Mouse (Mus musculus) MEL (cell line): ENCODE measurements around the gene Cdc42ep3.

Source experiments
- CTCF ChIP-seq, 3 experiments: IDR thresholded peaks in 2 of 3; conservative IDR thresholded peaks in 1 of 3; 2 replicates each; pipeline ENCODE4 v1.5.1; 2011 to 2012; ENCODE audit warnings: low read length in 3 of 3, low read depth in 2 of 3, mild to moderate bottlenecking in 2 of 3, improper control_type of control experiment in 1 of 3, inconsistent platforms in 1 of 3, mixed read lengths in 1 of 3, moderate library complexity in 1 of 3; ENCODE audit not compliant: control insufficient read depth in 1 of 3, insufficient read depth in 1 of 3, poor library complexity in 1 of 3, severe bottlenecking in 1 of 3
- GATA1 ChIP-seq: IDR thresholded peaks from 2 replicates; pipeline ENCODE4 v1.6.1; 2011; ENCODE audit warnings: low read depth, low read length, improper control_type of control experiment
- HCFC1 ChIP-seq: IDR thresholded peaks from 2 replicates; pipeline ENCODE4 v1.6.1; 2012; ENCODE audit warnings: low read depth, mild to moderate bottlenecking, inconsistent platforms, low read length, improper control_type of control experiment, moderate library complexity
- KAT2A ChIP-seq: conservative IDR thresholded peaks from 2 replicates; pipeline ENCODE4 v1.6.1; 2012; ENCODE audit warnings: low read depth, low read length, improper control_type of control experiment, inconsistent platforms
- MAFK ChIP-seq: IDR thresholded peaks from 2 replicates; pipeline ENCODE4 v1.6.1; 2011; ENCODE audit warnings: low read depth, mild to moderate bottlenecking, low read length, improper control_type of control experiment, borderline replicate concordance
- MAZ ChIP-seq: IDR thresholded peaks from 2 replicates; pipeline ENCODE4 v1.6.1; 2012; ENCODE audit warnings: low read depth, mild to moderate bottlenecking, inconsistent platforms, low read length, improper control_type of control experiment
- POLR2A ChIP-seq, 2 experiments: IDR thresholded peaks; 2 replicates each; pipeline ENCODE4 v1.6.1; 2011 to 2012; ENCODE audit warnings: low read length in 2 of 2, mild to moderate bottlenecking in 2 of 2, control low read depth in 1 of 2, improper control_type of control experiment in 1 of 2, low read depth in 1 of 2, moderate library complexity in 1 of 2; ENCODE audit not compliant: control insufficient read depth in 1 of 2, insufficient read depth in 1 of 2, poor library complexity in 1 of 2
- POLR2AphosphoS5 ChIP-seq: IDR thresholded peaks from 2 replicates; pipeline ENCODE4 v1.6.1; 2012; ENCODE audit warnings: low read depth, borderline replicate concordance, mild to moderate bottlenecking, inconsistent platforms, low read length, moderate library complexity, mixed read lengths
- SMC3 ChIP-seq: IDR thresholded peaks from 2 replicates; pipeline ENCODE4 v1.6.1; 2011; ENCODE audit warnings: low read depth, low read length, improper control_type of control experiment
- TBP ChIP-seq: IDR thresholded peaks from 2 replicates; pipeline ENCODE4 v1.8.0; 2011; ENCODE audit warnings: low read depth, low read length, improper control_type of control experiment
- UBTF ChIP-seq: IDR thresholded peaks from 2 replicates; pipeline ENCODE4 v1.6.1; 2012; ENCODE audit warnings: low read depth, mild to moderate bottlenecking, inconsistent platforms, low read length, improper control_type of control experiment, moderate library complexity, borderline replicate concordance; ENCODE audit not compliant: insufficient read depth

GRCm38 (mm10) chr17:79355271-79355991, 540 bp upstream of the Cdc42ep3 start:
- TF ChIP-seq HCFC1 = no peak
- no peak for TF ChIP-seq CTCF (IDR thresholded peaks at IDR 0.05 in 2 of 3, conservative IDR thresholded peaks at IDR 0.05 in 1 of 3; ENCODE audit: control insufficient read depth in 1 of 3, insufficient read depth in 1 of 3, low read depth in 2 of 3, low read length in 3 of 3, poor library complexity in 1 of 3, severe bottlenecking in 1 of 3)
- no peak for TF ChIP-seq SMC3
- TF ChIP-seq POLR2A (IDR thresholded peaks at IDR 0.05; ENCODE audit: control insufficient read depth in 1 of 2, insufficient read depth in 1 of 2, low read depth in 1 of 2, low read length in 2 of 2, poor library complexity in 1 of 2) = no peak
- no peak for TF ChIP-seq TBP
- no peak for TF ChIP-seq MAFK
- TF ChIP-seq POLR2AphosphoS5 = no peak
- no peak for TF ChIP-seq GATA1
- no peak for TF ChIP-seq UBTF
- TF ChIP-seq MAZ = no peak
- TF ChIP-seq KAT2A = no peak
